Mouse (Mus musculus): ENCODE results near the gene Nr1i3. TPM values are rescaled to one million over a fixed set of nuclear protein-coding genes. Genes with fewer than 3 reads are reported as not detected.

Nr1i3 gene
- polyA plus RNA-seq, 1 experiment from 2014 or later = 0.15 TPM

GRCm38 (mm10) chr1:171248386-171249226 lies 34.8 kb downstream of the Nr1i3 start:
- H3K4me3 ChIP-seq (ENCODE audit: low read depth, low read length) = no peak overlapping the region
- H3K9ac ChIP-seq (ENCODE audit: low read length) = peak overlapping the region; percentile 30; the same call in 1 of the 2 replicates
- no peaks in the 10 kb centered on the region for H3K9me3 ChIP-seq (ENCODE audit: control insufficient read depth, low read length)
- peak overlapping the region; percentile 74 for H3K27ac ChIP-seq (replicated peaks; ENCODE audit: low read depth, low read length)
- DNase-seq (ENCODE audit: low spot score) (no peak), ATAC-seq (ENCODE audit: insufficient number of reproducible peaks, low FRiP score, low TSS enrichment, low read depth) (no peak)
- no peak overlapping the region for H3K4me2 ChIP-seq (ENCODE audit: low read depth, severe bottlenecking)
- H3K4me1 ChIP-seq (ENCODE audit: control insufficient read depth, insufficient read depth, low read length) = peaks cover 35% of the 10 kb centered on the region
- 33% methylated on average over 3 of the region's 3 CpGs for WGBS
- no peaks in the 10 kb centered on the region for H3K27me3 ChIP-seq (ENCODE audit: control insufficient read depth, insufficient read depth, low read length)
- peaks cover 4% of the 10 kb centered on the region; the same call in 1 of the 2 replicates for H3K36me3 ChIP-seq (ENCODE audit: control insufficient read depth, insufficient read depth, low read length)

- Histone ChIP-seq H3K4me2 (ENCODE audit: low read depth, severe bottlenecking) (peak within 1 kb of the TSS; percentile 66), H3K4me1 (ENCODE audit: control insufficient read depth, insufficient read depth, low read length) (peaks cover 35% of the 10 kb centered on the region), H3K36me3 (ENCODE audit: control insufficient read depth, insufficient read depth, low read length) (peaks cover 4% of the 10 kb centered on the region), H3K4me3 (ENCODE audit: low read depth, low read length) (peak within 1 kb of the TSS; percentile 24), H3K9me3 (ENCODE audit: control insufficient read depth, low read length) (no peaks in the 10 kb centered on the region), H3K27me3 (ENCODE audit: control insufficient read depth, insufficient read depth, low read length) (no peaks in the 10 kb centered on the region), H3K27ac (replicated peaks; ENCODE audit: low read depth, low read length) (peak within 1 kb of the TSS; percentile 83), H3K9ac (ENCODE audit: low read length) (peak within 1 kb of the TSS; percentile 1)
- ATAC-seq (ENCODE audit: insufficient number of reproducible peaks, low FRiP score, low TSS enrichment, low read depth) = no peak
- peak; percentile 70 for DNase-seq (ENCODE audit: low spot score)
- WGBS = 21% methylated on average over 5 of the region's 5 CpGs
These were observed 36.3 kb downstream of the Nr1i3 start, which contains the start of gene Adamts4 for GRCm38 (mm10) chr1:171249913-171250600. Adamts4 (plus strand) TSS chr1:171250421.

- Histone ChIP-seq H3K4me1 (ENCODE audit: control insufficient read depth, insufficient read depth, low read length) (peaks cover 32% of the 10 kb centered on the region), H3K4me2 (ENCODE audit: low read depth, severe bottlenecking) (peak within 1 kb of the TSS; percentile 66), H3K36me3 (ENCODE audit: control insufficient read depth, insufficient read depth, low read length) (peaks cover 3% of the 10 kb centered on the region), H3K9ac (ENCODE audit: low read length) (peak within 1 kb of the TSS; percentile 61), H3K4me3 (ENCODE audit: low read depth, low read length) (peak within 1 kb of the TSS; percentile 24), H3K9me3 (ENCODE audit: control insufficient read depth, low read length) (no peaks in the 10 kb centered on the region), H3K27me3 (ENCODE audit: control insufficient read depth, insufficient read depth, low read length) (no peaks in the 10 kb centered on the region), H3K27ac (replicated peaks; ENCODE audit: low read depth, low read length) (peak within 1 kb of the TSS; percentile 83)
- ATAC-seq (ENCODE audit: insufficient number of reproducible peaks, low FRiP score, low TSS enrichment, low read depth) = no peak
- DNase-seq (ENCODE audit: low spot score) = peak; percentile 58
- WGBS = 11% methylated on average over 26 of the region's 26 CpGs
These were observed 37.2 kb downstream of the Nr1i3 start, which contains the start of gene Ndufs2 for GRCm38 (mm10) chr1:171250680-171251593. Ndufs2 (minus strand) TSS chr1:171251388.

- ATAC-seq (ENCODE audit: insufficient number of reproducible peaks, low FRiP score, low TSS enrichment, low read depth) = peak; percentile 36
- H3K9me3 ChIP-seq (ENCODE audit: control insufficient read depth, low read length) = no peaks in the 10 kb centered on the region
- peak overlapping the region; percentile 66 for H3K4me2 ChIP-seq (ENCODE audit: low read depth, severe bottlenecking)
- WGBS = 2% methylated on average over 13 of the region's 13 CpGs
- peaks cover 3% of the 10 kb centered on the region for H3K36me3 ChIP-seq (ENCODE audit: control insufficient read depth, insufficient read depth, low read length)
- peak overlapping the region; percentile 83 for H3K27ac ChIP-seq (replicated peaks; ENCODE audit: low read depth, low read length)
- DNase-seq (ENCODE audit: low spot score) = peak; percentile 63
- H3K4me1 ChIP-seq (ENCODE audit: control insufficient read depth, insufficient read depth, low read length) = peaks cover 29% of the 10 kb centered on the region
- H3K4me3 ChIP-seq (ENCODE audit: low read depth, low read length) = peak overlapping the region; percentile 24
- H3K27me3 ChIP-seq (ENCODE audit: control insufficient read depth, insufficient read depth, low read length) = no peaks in the 10 kb centered on the region
- H3K9ac ChIP-seq (ENCODE audit: low read length) = peak overlapping the region; percentile 61
These were observed 38.0 kb downstream of the Nr1i3 start for GRCm38 (mm10) chr1:171251594-171252324.

GRCm38 (mm10) chr1:171252415-171252814 lies 38.6 kb downstream of the Nr1i3 start:
- ATAC-seq (ENCODE audit: insufficient number of reproducible peaks, low FRiP score, low TSS enrichment, low read depth) = no peak
- Histone ChIP-seq H3K4me2 (ENCODE audit: low read depth, severe bottlenecking) (peak overlapping the region; percentile 66), H3K36me3 (ENCODE audit: control insufficient read depth, insufficient read depth, low read length) (peaks cover 3% of the 10 kb centered on the region), H3K9me3 (ENCODE audit: control insufficient read depth, low read length) (no peaks in the 10 kb centered on the region), H3K9ac (ENCODE audit: low read length) (peak overlapping the region; percentile 61), H3K27me3 (ENCODE audit: control insufficient read depth, insufficient read depth, low read length) (no peaks in the 10 kb centered on the region), H3K4me1 (ENCODE audit: control insufficient read depth, insufficient read depth, low read length) (peaks cover 29% of the 10 kb centered on the region), H3K27ac (replicated peaks; ENCODE audit: low read depth, low read length) (peak overlapping the region; percentile 83), H3K4me3 (ENCODE audit: low read depth, low read length) (peak overlapping the region; percentile 24; the same call in 1 of the 2 replicates)
- 46% methylated on average over 17 of the region's 17 CpGs for WGBS
- DNase-seq (ENCODE audit: low spot score) = peak; percentile 36

- ATAC-seq (ENCODE audit: insufficient number of reproducible peaks, low FRiP score, low TSS enrichment, low read depth) (no peak), DNase-seq (ENCODE audit: low spot score) (no peak)
- Histone ChIP-seq H3K27me3 (ENCODE audit: control insufficient read depth, insufficient read depth, low read length) (no peaks in the 10 kb centered on the region), H3K27ac (replicated peaks; ENCODE audit: low read depth, low read length) (no peak overlapping the region), H3K4me3 (ENCODE audit: low read depth, low read length) (no peak overlapping the region), H3K9me3 (ENCODE audit: control insufficient read depth, low read length) (no peaks in the 10 kb centered on the region), H3K36me3 (ENCODE audit: control insufficient read depth, insufficient read depth, low read length) (peaks cover 5% of the 10 kb centered on the region), H3K4me2 (ENCODE audit: low read depth, severe bottlenecking) (no peak overlapping the region), H3K9ac (ENCODE audit: low read length) (no peak overlapping the region), H3K4me1 (ENCODE audit: control insufficient read depth, insufficient read depth, low read length) (peaks cover 13% of the 10 kb centered on the region)
- 92% methylated on average over 24 of the region's 24 CpGs for WGBS
These were observed 42.5 kb downstream of the Nr1i3 start for GRCm38 (mm10) chr1:171256095-171256818.

GRCm38 (mm10) chr1:171256937-171257548 lies 43.3 kb downstream of the Nr1i3 start:
- Histone ChIP-seq H3K27ac (replicated peaks; ENCODE audit: low read depth, low read length) (no peak overlapping the region), H3K9ac (ENCODE audit: low read length) (no peak overlapping the region), H3K27me3 (ENCODE audit: control insufficient read depth, insufficient read depth, low read length) (no peaks in the 10 kb centered on the region), H3K36me3 (ENCODE audit: control insufficient read depth, insufficient read depth, low read length) (peaks cover 5% of the 10 kb centered on the region), H3K4me2 (ENCODE audit: low read depth, severe bottlenecking) (no peak overlapping the region), H3K9me3 (ENCODE audit: control insufficient read depth, low read length) (no peaks in the 10 kb centered on the region), H3K4me3 (ENCODE audit: low read depth, low read length) (no peak overlapping the region), H3K4me1 (ENCODE audit: control insufficient read depth, insufficient read depth, low read length) (peaks cover 6% of the 10 kb centered on the region)
- ATAC-seq (ENCODE audit: insufficient number of reproducible peaks, low FRiP score, low TSS enrichment, low read depth) (no peak), DNase-seq (ENCODE audit: low spot score) (peak; percentile 76)
- 69% methylated on average over 15 of the region's 15 CpGs for WGBS

Measured in limb, embryonic 11.5 days (tissue).